8 mouse cellular contexts compared by ENCODE assay signal in the genomic region with DNA sequence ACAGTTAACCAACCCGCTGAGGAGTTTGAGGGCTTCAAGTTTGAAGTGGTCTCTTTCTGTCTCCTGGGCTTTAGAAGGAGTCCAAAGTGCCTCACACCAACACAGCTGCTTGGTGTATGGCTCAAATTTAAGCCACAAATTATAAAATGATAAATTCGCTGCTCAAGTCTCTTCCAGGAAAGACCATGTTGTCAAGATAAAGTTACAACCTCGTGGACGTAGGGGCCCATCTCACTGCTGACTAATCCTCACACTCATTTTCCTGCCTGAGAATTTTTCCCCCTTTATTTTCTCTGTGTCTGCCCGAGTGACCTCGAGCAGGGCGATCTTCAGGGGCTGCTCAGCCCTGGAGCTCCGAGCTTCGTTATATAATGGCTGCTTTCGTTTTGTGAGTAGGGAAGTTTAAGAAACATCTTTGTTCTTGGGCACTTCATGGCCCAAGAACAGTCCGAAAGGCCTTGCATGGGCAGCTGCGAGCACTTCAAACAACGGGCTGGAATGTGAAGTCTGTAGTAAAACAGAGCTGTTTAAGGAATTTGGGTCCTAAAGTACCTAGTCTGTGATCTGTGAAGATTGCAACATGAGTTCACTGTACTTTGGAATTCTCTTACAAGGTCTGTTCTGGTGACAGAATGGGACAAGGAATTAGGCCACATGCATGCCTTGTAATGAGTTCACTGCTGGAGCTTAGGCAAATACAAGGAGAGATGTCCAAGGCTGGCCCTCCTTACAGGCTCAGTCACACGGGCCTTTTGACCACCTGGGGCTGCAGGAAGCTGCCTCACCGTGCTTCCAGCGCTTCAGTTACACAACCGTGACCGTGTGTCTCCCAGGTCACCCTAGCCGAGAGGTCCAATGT. TPM values are rescaled to one million over a fixed set of nuclear protein-coding genes. Genes with fewer than 3 reads are reported as not detected.
DNase-seq lines count a peak whose midpoint lies in the region; ATAC-seq lines count a peak whose summit lies in the region.

No protein-coding gene starts in this region.

- no peak overlapping the region for H3K4me3 ChIP-seq in midbrain, embryonic 13.5 days (replicated peaks)
- no peak overlapping the region for H3K4me3 ChIP-seq in midbrain, embryonic 15.5 days
- no peak overlapping the region for H3K4me3 ChIP-seq in liver, embryonic 11.5 days (ENCODE audit: low read depth, low read length)
- no peak overlapping the region for H3K4me3 ChIP-seq in stomach, embryonic 16.5 days (replicated peaks; ENCODE audit: low read length)

- 0 out of 2 replicates have a peak, but pooled peaks cover 4% of the 10 kb centered on the region for H3K27me3 ChIP-seq in midbrain, embryonic 13.5 days
- H3K27me3 ChIP-seq in midbrain, embryonic 15.5 days (replicated peaks): no peaks in the 10 kb centered on the region; the same call in 1 of the 2 replicates
- H3K27me3 ChIP-seq in liver, embryonic 11.5 days (replicated peaks; ENCODE audit: control insufficient read depth, insufficient read depth, low read length): no peaks in the 10 kb centered on the region
- H3K27me3 ChIP-seq in stomach, embryonic 16.5 days (ENCODE audit: control insufficient read depth, insufficient read depth, low read length): no peaks in the 10 kb centered on the region

- DNase-seq in liver, embryonic 11.5 days (ENCODE audit: low spot score): no peak
- DNase-seq in gastrocnemius, postnatal 36 days: no peak
- DNase-seq in urinary bladder, postnatal 14 days (ENCODE audit: low spot score): no peak
- no peak for DNase-seq in right cerebral cortex, adult 18-20 months

- peak; percentile 47 for ATAC-seq in midbrain, embryonic 13.5 days
- no peak for ATAC-seq in midbrain, embryonic 15.5 days (replicated peaks)
- ATAC-seq in granulocyte monocyte progenitor cell, adult 5-6 weeks (replicated peaks; ENCODE audit: poor library complexity, severe bottlenecking): peak; percentile 88
- ATAC-seq in liver, embryonic 11.5 days (replicated peaks; ENCODE audit: low FRiP score): no peak; the same call in 1 of the 2 replicates
- peak; percentile 34; the same call in 1 of the 2 replicates for ATAC-seq in stomach, embryonic 16.5 days (ENCODE audit: insufficient read depth, low FRiP score)

- 62% methylated on average over 19 of the region's 19 CpGs for WGBS in midbrain, embryonic 13.5 days
- WGBS in midbrain, embryonic 15.5 days: 61% methylated on average over 19 of the region's 19 CpGs
- WGBS in liver, embryonic 11.5 days: 38% methylated on average over 19 of the region's 19 CpGs
- 41% methylated on average over 19 of the region's 19 CpGs for WGBS in stomach, embryonic 16.5 days

- no peak overlapping the region for H3K27ac ChIP-seq in midbrain, embryonic 13.5 days
- H3K27ac ChIP-seq in midbrain, embryonic 15.5 days: no peak overlapping the region
- H3K27ac ChIP-seq in liver, embryonic 11.5 days (ENCODE audit: low read depth, low read length): no peak overlapping the region
- peak overlapping the region; percentile 68 for H3K27ac ChIP-seq in stomach, embryonic 16.5 days (ENCODE audit: low read length)

- H3K9me3 ChIP-seq in midbrain, embryonic 13.5 days: no peaks in the 10 kb centered on the region; the same call in 1 of the 2 replicates
- no peaks in the 10 kb centered on the region for H3K9me3 ChIP-seq in midbrain, embryonic 15.5 days
- no peaks in the 10 kb centered on the region for H3K9me3 ChIP-seq in liver, embryonic 11.5 days (ENCODE audit: control insufficient read depth, low read length)
- no peaks in the 10 kb centered on the region for H3K9me3 ChIP-seq in stomach, embryonic 16.5 days (replicated peaks; ENCODE audit: control insufficient read depth, low read length)

- H3K36me3 ChIP-seq in midbrain, embryonic 13.5 days: no peaks in the 10 kb centered on the region
- H3K36me3 ChIP-seq in midbrain, embryonic 15.5 days (replicated peaks): no peaks in the 10 kb centered on the region
- H3K36me3 ChIP-seq in liver, embryonic 11.5 days (ENCODE audit: control insufficient read depth, insufficient read depth, low read length): no peaks in the 10 kb centered on the region
- H3K36me3 ChIP-seq in stomach, embryonic 16.5 days (ENCODE audit: control insufficient read depth, insufficient read depth, low read length): no peaks in the 10 kb centered on the region

- H3K4me1 ChIP-seq in midbrain, embryonic 13.5 days (replicated peaks): peaks cover 15% of the 10 kb centered on the region
- peaks cover 11% of the 10 kb centered on the region for H3K4me1 ChIP-seq in midbrain, embryonic 15.5 days
- peaks cover 14% of the 10 kb centered on the region for H3K4me1 ChIP-seq in liver, embryonic 11.5 days (replicated peaks; ENCODE audit: control insufficient read depth, insufficient read depth, low read length)
- peaks cover 22% of the 10 kb centered on the region for H3K4me1 ChIP-seq in stomach, embryonic 16.5 days (ENCODE audit: control insufficient read depth, insufficient read depth, low read length)

- no peak overlapping the region for H3K4me2 ChIP-seq in midbrain, embryonic 13.5 days (replicated peaks)
- no peak overlapping the region for H3K4me2 ChIP-seq in midbrain, embryonic 15.5 days
- H3K4me2 ChIP-seq in liver, embryonic 11.5 days: peak overlapping the region; percentile 63
- H3K4me2 ChIP-seq in stomach, embryonic 16.5 days (ENCODE audit: low read depth, low read length): peak overlapping the region; percentile 54; the same call in 1 of the 2 replicates

- intact Hi-C loops in gastrocnemius, postnatal 36 days (cut with DNase I): no loop called here

- no peak overlapping the region for H3K9ac ChIP-seq in midbrain, embryonic 13.5 days (replicated peaks)
- H3K9ac ChIP-seq in midbrain, embryonic 15.5 days: no peak overlapping the region
- H3K9ac ChIP-seq in liver, embryonic 11.5 days (ENCODE audit: low read depth, low read length): no peak overlapping the region
- H3K9ac ChIP-seq in stomach, embryonic 16.5 days (ENCODE audit: low read length): no peak overlapping the region

RNA-seq across cellular contexts. Expression of a gene that starts 27.1 kb away (rescaled TPM):
- 29.2 and 35.1 TPM in 2 replicates for polyA plus RNA-seq in midbrain, embryonic 13.5 days (2015; fragmentation: Nextera tagmentation; extraction: Ambion mirVana)
- 34.0 and 35.2 TPM in 2 replicates for polyA plus RNA-seq in midbrain, embryonic 15.5 days (2015; fragmentation: Nextera tagmentation; extraction: Ambion mirVana)
- total RNA-seq in granulocyte monocyte progenitor cell, adult 5-6 weeks (2014; fragmentation: Nextera tagmentation): 33.7 and 42.4 TPM in 2 replicates
- total RNA-seq in granulocyte monocyte progenitor cell, adult 5-6 weeks (2017): 82.3 and 87.2 TPM in 2 replicates
- 26.2 and 28.3 TPM in 2 replicates for polyA plus RNA-seq in liver, embryonic 11.5 days (2014; fragmentation: Nextera tagmentation; extraction: Ambion mirVana)
- polyA plus RNA-seq in stomach, embryonic 16.5 days (2015; fragmentation: Nextera tagmentation; extraction: Ambion mirVana): 21.4 and 24.2 TPM in 2 replicates
- total RNA-seq in gastrocnemius, postnatal 36 days (2021): 1 to 10 TPM; 1.7 TPM

Comparison
In these comparisons a context has a peak if more than half of its experiments do, and no peak if none do; other contexts are left out.
1. ATAC-seq: peak in midbrain, embryonic 13.5 days (single experiment), granulocyte monocyte progenitor cell, adult 5-6 weeks (single experiment) and stomach, embryonic 16.5 days (single experiment); none in midbrain, embryonic 15.5 days (single experiment) and liver, embryonic 11.5 days (single experiment).
2. H3K4me2 ChIP-seq: peak in liver, embryonic 11.5 days (single experiment) and stomach, embryonic 16.5 days (single experiment); none in midbrain, embryonic 13.5 days (single experiment) and midbrain, embryonic 15.5 days (single experiment).